Mouse (Mus musculus): ENCODE results near the gene Eed. TPM values are rescaled to one million over a fixed set of nuclear protein-coding genes. Genes with fewer than 3 reads are reported as not detected.

The Eed gene
- polyA plus RNA-seq, 2 experiments = 32.3 to 34.1 TPM

- no peak for DNase-seq (ENCODE audit: low read depth in 3 of 3, low spot score in 3 of 3)
- 58% methylated on average over 8 of the region's 8 CpGs for WGBS (ENCODE audit: insufficient replicate concordance)
Measured at GRCm38 (mm10) chr7:90006667-90007653, 26.2 kb upstream of the Eed start.

GRCm38 (mm10) chr7:90004781-90005180, 24.0 kb upstream of the Eed start:
- Histone ChIP-seq H3K9ac (replicated peaks) (no peak overlapping the region), H3K9me3 (ENCODE audit: control insufficient read depth, low read length) (no peaks in the 10 kb centered on the region), H3K27ac (no peak overlapping the region), H3K4me3 (ENCODE audit: insufficient read depth in 1 of 2, low read depth in 2 of 2, low read length in 2 of 2) (no peak overlapping the region), H3K4me1 (replicated peaks; ENCODE audit: control insufficient read depth in 2 of 2, insufficient read depth in 2 of 2, low read length in 1 of 2) (peaks cover 0 to 7% of the 10 kb centered on the region in 2 experiments; a peak in 2 of 4 replicates), H3K36me3 (replicated peaks; ENCODE audit: control insufficient read depth, insufficient read depth, low read depth) (no peaks in the 10 kb centered on the region), H3K4me2 (ENCODE audit: low read depth) (no peak overlapping the region), H3K27me3 (ENCODE audit: control insufficient read depth, insufficient read depth, low read length) (no peaks in the 10 kb centered on the region)
- no peak for DNase-seq (ENCODE audit: low read depth in 3 of 3, low spot score in 3 of 3)
- 82% methylated on average over 3 of the region's 3 CpGs for WGBS (ENCODE audit: insufficient replicate concordance)
- TF ChIP-seq CTCF (IDR thresholded peaks at IDR 0.05; ENCODE audit: low read depth) = no peak
- ATAC-seq (ENCODE audit: insufficient read depth) = no peak

More at GRCm38 (mm10) chr7:90006667-90007653, 26.2 kb upstream of the Eed start:
- no peak overlapping the region for H3K4me2 ChIP-seq (ENCODE audit: low read depth)
- peaks cover 0 to 5% of the 10 kb centered on the region in 2 experiments; a peak in 2 of 4 replicates for H3K4me1 ChIP-seq (replicated peaks; ENCODE audit: control insufficient read depth in 2 of 2, insufficient read depth in 2 of 2, low read length in 1 of 2)
- H3K36me3 ChIP-seq (replicated peaks; ENCODE audit: control insufficient read depth, insufficient read depth, low read depth) = no peaks in the 10 kb centered on the region
- H3K4me3 ChIP-seq (ENCODE audit: insufficient read depth in 1 of 2, low read depth in 2 of 2, low read length in 2 of 2) = no peak overlapping the region
- no peak overlapping the region for H3K27ac ChIP-seq
- H3K9me3 ChIP-seq (ENCODE audit: control insufficient read depth, low read length) = no peaks in the 10 kb centered on the region
- TF ChIP-seq CTCF (IDR thresholded peaks at IDR 0.05; ENCODE audit: low read depth) (no peak), EP300 (IDR thresholded peaks at IDR 0.05; ENCODE audit: low read depth) (no peak)
- H3K27me3 ChIP-seq (ENCODE audit: control insufficient read depth, insufficient read depth, low read length) = no peaks in the 10 kb centered on the region
- no peak overlapping the region for H3K9ac ChIP-seq (replicated peaks)
- ATAC-seq (ENCODE audit: insufficient read depth) = no peak

DNA sequence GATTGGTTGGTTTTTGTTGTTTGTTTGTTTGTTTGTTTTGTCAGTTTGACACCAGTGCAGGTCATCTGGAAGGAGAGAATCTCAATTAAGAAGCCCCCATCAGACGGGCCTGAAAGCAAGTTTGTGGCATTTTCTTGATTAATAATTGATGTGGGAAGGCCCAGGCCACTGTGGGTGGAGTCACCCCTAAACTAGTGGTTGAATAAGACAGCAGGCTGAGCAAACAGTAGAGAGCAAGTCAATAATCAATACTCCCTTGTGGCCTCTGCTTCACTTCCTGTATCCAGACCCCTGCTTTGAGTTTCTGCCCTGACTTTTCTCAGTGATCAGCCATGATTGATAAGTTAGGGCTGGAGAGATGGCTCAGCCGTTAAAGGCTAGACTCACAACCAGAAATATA, 21.6 kb upstream of the Eed start:
- ATAC-seq (ENCODE audit: insufficient read depth) = no peak
- Histone ChIP-seq H3K9ac (replicated peaks) (no peak overlapping the region), H3K9me3 (ENCODE audit: control insufficient read depth, low read length) (no peaks in the 10 kb centered on the region), H3K27ac (no peak overlapping the region), H3K36me3 (replicated peaks; ENCODE audit: control insufficient read depth, insufficient read depth, low read depth) (no peaks in the 10 kb centered on the region), H3K27me3 (ENCODE audit: control insufficient read depth, insufficient read depth, low read length) (no peaks in the 10 kb centered on the region), H3K4me3 (ENCODE audit: insufficient read depth in 1 of 2, low read depth in 2 of 2, low read length in 2 of 2) (no peak overlapping the region), H3K4me2 (ENCODE audit: low read depth) (no peak overlapping the region), H3K4me1 (replicated peaks; ENCODE audit: control insufficient read depth in 2 of 2, insufficient read depth in 2 of 2, low read length in 1 of 2) (peaks cover 6 to 19% of the 10 kb centered on the region in 2 experiments)
- 55% methylated on average over 2 of the region's 2 CpGs for WGBS (ENCODE audit: insufficient replicate concordance)
- TF ChIP-seq CTCF (IDR thresholded peaks at IDR 0.05; ENCODE audit: low read depth) = no peak
- no peak for TF ChIP-seq EP300 (IDR thresholded peaks at IDR 0.05; ENCODE audit: low read depth)
- DNase-seq (ENCODE audit: low read depth in 3 of 3, low spot score in 3 of 3) = no peak

DNA sequence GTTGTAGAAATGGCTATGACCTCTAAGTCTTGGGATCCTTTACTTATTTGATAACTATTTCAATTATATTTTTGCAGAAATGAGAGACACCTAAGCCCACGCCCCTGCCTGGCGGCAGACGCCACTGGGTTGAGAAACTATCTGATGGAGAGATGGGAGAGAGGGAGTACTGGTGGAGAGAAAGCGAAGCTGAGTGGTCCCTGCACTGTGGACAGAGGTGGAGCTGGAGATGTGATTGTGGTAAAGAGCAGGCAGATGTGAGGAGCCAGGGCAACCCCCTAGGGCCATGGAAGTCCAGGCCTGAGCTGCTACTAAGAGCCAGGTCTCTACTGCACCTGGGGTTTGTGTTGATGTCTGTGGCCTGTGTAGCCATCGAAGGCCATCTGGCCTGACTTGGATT, 18.7 kb upstream of the Eed start:
- H3K9me3 ChIP-seq (ENCODE audit: control insufficient read depth, low read length) = no peaks in the 10 kb centered on the region
- ATAC-seq (ENCODE audit: insufficient read depth) (peak; percentile 10; the same call in 1 of the 2 replicates), DNase-seq (ENCODE audit: low read depth in 3 of 3, low spot score in 3 of 3) (no peak)
- TF ChIP-seq CTCF (IDR thresholded peaks at IDR 0.05; ENCODE audit: low read depth) (no peak), EP300 (IDR thresholded peaks at IDR 0.05; ENCODE audit: low read depth) (no peak)
- H3K27me3 ChIP-seq (ENCODE audit: control insufficient read depth, insufficient read depth, low read length) = no peaks in the 10 kb centered on the region
- no peak overlapping the region for H3K9ac ChIP-seq (replicated peaks)
- WGBS (ENCODE audit: insufficient replicate concordance) = 88% methylated on average over 5 of the region's 5 CpGs
- H3K4me2 ChIP-seq (ENCODE audit: low read depth) = no peak overlapping the region
- peaks cover 6 to 19% of the 10 kb centered on the region in 2 experiments for H3K4me1 ChIP-seq (replicated peaks; ENCODE audit: control insufficient read depth in 2 of 2, insufficient read depth in 2 of 2, low read length in 1 of 2)
- no peak overlapping the region for H3K27ac ChIP-seq
- H3K36me3 ChIP-seq (replicated peaks; ENCODE audit: control insufficient read depth, insufficient read depth, low read depth) = no peaks in the 10 kb centered on the region
- no peak overlapping the region for H3K4me3 ChIP-seq (ENCODE audit: insufficient read depth in 1 of 2, low read depth in 2 of 2, low read length in 2 of 2)

DNA sequence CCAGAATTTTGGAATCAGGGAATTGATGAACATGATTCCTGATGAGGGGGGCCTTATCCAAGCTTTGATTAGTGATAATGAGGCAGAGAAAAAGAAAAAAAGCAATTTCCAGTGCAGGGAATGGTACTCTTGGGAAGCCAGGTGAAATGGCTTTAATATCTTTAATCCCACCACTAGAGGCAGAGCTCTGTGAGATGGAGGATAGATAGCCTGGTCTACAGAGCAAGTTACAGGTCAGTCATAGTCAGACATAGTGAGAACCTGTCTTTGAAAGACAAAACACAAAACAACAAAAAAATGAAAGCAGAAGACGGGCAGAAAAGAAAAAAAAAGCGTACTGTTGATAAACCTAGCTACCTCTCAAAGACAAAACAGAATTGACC, 17.8 kb upstream of the Eed start:
- Histone ChIP-seq H3K4me3 (ENCODE audit: insufficient read depth in 1 of 2, low read depth in 2 of 2, low read length in 2 of 2) (no peak overlapping the region), H3K27me3 (ENCODE audit: control insufficient read depth, insufficient read depth, low read length) (no peaks in the 10 kb centered on the region), H3K36me3 (replicated peaks; ENCODE audit: control insufficient read depth, insufficient read depth, low read depth) (no peaks in the 10 kb centered on the region), H3K4me2 (ENCODE audit: low read depth) (peak overlapping the region; percentile 47), H3K9ac (replicated peaks) (0 out of 2 replicates have a peak overlapping the region, but pooled peaks have one; percentile 15), H3K27ac (no peak overlapping the region), H3K4me1 (replicated peaks; ENCODE audit: control insufficient read depth in 2 of 2, insufficient read depth in 2 of 2, low read length in 1 of 2) (peaks cover 6 to 19% of the 10 kb centered on the region in 2 experiments), H3K9me3 (ENCODE audit: control insufficient read depth, low read length) (no peaks in the 10 kb centered on the region)
- WGBS (ENCODE audit: insufficient replicate concordance) = 63% methylated on average over 2 of the region's 2 CpGs
- TF ChIP-seq CTCF (IDR thresholded peaks at IDR 0.05; ENCODE audit: low read depth) = peak; percentile 52; the same call in 1 of the 2 replicates
- no peak for TF ChIP-seq EP300 (IDR thresholded peaks at IDR 0.05; ENCODE audit: low read depth)
- ATAC-seq (ENCODE audit: insufficient read depth) (peak; percentile 56; the same call in 1 of the 2 replicates), DNase-seq (ENCODE audit: low read depth in 3 of 3, low spot score in 3 of 3) (no peak)
